In the genomic region with DNA sequence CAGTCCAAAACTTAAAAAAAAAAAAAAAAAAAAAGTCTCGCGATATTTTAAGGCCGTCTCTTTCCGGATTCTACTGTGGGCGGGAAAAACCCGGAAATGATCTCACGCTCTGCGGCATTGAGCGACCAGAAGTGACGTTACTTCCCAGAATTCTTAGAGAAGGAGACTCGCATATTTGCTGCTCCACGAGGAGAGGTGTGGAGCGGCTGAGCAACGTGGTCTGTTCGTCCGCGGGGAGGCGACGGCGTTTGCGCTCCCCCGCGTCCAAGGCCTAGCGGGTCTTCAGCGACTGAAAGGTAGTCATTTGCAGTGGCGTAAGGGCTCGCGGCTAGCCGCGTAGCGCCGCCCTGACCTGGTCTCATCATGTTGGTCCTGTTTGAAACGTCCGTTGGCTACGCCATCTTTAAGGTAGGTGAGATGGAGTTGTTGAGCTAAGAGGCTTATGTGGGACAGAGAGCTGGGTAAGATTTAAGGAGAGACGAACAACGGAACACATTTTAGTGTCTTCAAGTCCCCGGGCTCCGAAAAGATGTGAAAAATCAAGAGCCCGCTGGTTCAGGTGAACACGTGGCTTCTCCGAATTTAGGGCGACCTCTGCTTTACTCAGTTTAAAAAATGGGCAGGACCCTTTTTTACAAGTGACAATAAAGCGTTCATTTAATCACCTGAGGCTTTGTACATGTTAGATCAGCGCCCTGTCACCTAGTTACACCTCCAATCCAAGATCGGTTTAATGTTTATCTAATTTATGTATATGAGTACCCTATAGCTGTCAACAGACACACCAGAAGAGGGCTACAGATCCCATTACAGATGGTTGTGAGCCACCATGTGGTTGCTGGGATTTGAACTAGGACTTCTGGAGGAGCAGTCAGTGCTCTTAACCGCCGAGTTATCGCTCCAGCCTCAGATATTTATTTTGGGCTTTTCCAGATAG, we compare ENCODE assay signal across 8 mouse cellular contexts. TPM values are rescaled to one million over a fixed set of nuclear protein-coding genes. Genes with fewer than 3 reads are reported as not detected.
DNase-seq lines count a peak whose midpoint lies in the region; ATAC-seq and TF ChIP-seq lines count a peak whose summit lies in the region.

A gene (plus strand): TSS at position 153 of the 937 bp plus-strand sequence.

- peak; percentile 92 for TF ChIP-seq EP300 in lung, postnatal 0 days (IDR thresholded peaks at IDR 0.05)

- H3K9me3 ChIP-seq in hindbrain, embryonic 10.5 days, result no peaks in the 10 kb centered on the region
- H3K9me3 ChIP-seq in lung, postnatal 0 days (ENCODE audit: low read length), result no peaks in the 10 kb centered on the region

- TF ChIP-seq CTCF in lung, postnatal 0 days (IDR thresholded peaks at IDR 0.05), result 0 out of 2 replicates have a peak, but pooled peaks have one; percentile 19

- peak within 1 kb of the TSS; percentile 95 for H3K27ac ChIP-seq in hindbrain, embryonic 10.5 days
- peak within 1 kb of the TSS; percentile 73 for H3K27ac ChIP-seq in lung, postnatal 0 days (ENCODE audit: low read length)

- peak within 1 kb of the TSS; percentile 60 for H3K4me2 ChIP-seq in lung, postnatal 0 days (replicated peaks; ENCODE audit: low read depth, low read length)

- 0 out of 2 replicates have a peak, but pooled peaks cover 7% of the 10 kb centered on the region for H3K27me3 ChIP-seq in hindbrain, embryonic 10.5 days (ENCODE audit: insufficient read depth, poor library complexity, severe bottlenecking)
- H3K27me3 ChIP-seq in lung, postnatal 0 days (replicated peaks; ENCODE audit: insufficient read depth, low read length), result no peaks in the 10 kb centered on the region

- H3K36me3 ChIP-seq in hindbrain, embryonic 10.5 days, result peaks cover 30% of the 10 kb centered on the region
- H3K36me3 ChIP-seq in lung, postnatal 0 days (ENCODE audit: insufficient read depth, low read length), result peaks cover 3% of the 10 kb centered on the region; the same call in 1 of the 2 replicates

- peaks cover 22% of the 10 kb centered on the region for H3K4me1 ChIP-seq in hindbrain, embryonic 10.5 days (replicated peaks)
- H3K4me1 ChIP-seq in lung, postnatal 0 days (ENCODE audit: insufficient read depth, low read depth, low read length), result no peaks in the 10 kb centered on the region; the same call in 1 of the 2 replicates

- peak within 1 kb of the TSS; percentile 80 for H3K4me3 ChIP-seq in hindbrain, embryonic 10.5 days
- H3K4me3 ChIP-seq in lung, postnatal 0 days (ENCODE audit: low read depth, low read length), result peak within 1 kb of the TSS; percentile 43

- WGBS in hindbrain, embryonic 10.5 days, result under 1% methylated on average over 49 of the region's 49 CpGs
- WGBS in lung, postnatal 0 days, result under 1% methylated on average over 49 of the region's 49 CpGs

- DNase-seq in MN1 (ENCODE audit: low spot score), result peak; percentile 96
- peak; percentile 95 for DNase-seq in cerebellum, adult 9-10 months
- DNase-seq in hindbrain, embryonic 10.5 days (ENCODE audit: low spot score), result peak; percentile 91
- DNase-seq in layer of hippocampus, adult 9-11 months, result peak; percentile 95
- peak; percentile 99 for DNase-seq in lung, postnatal 0 days (ENCODE audit: low spot score)
- peak; percentile 71 for DNase-seq in ovary, postnatal 14 days (ENCODE audit: low spot score)
- peak; percentile 87 for DNase-seq in thymus, postnatal 14 days

- ATAC-seq in frontal cortex, adult (ENCODE audit: low TSS enrichment), result peak; percentile 100
- peak; percentile 99 for ATAC-seq in lung, postnatal 0 days

- peak within 1 kb of the TSS; percentile 19 for H3K9ac ChIP-seq in lung, postnatal 0 days (replicated peaks; ENCODE audit: low read depth)

RNA-seq across cellular contexts. Expression of the gene that starts here (rescaled TPM):
- polyA plus RNA-seq in hindbrain, embryonic 10.5 days (2016; fragmentation: Nextera tagmentation; extraction: Ambion mirVana), result 194 and 279 TPM in 2 replicates
- 55.9 and 66.4 TPM in 2 replicates for polyA plus RNA-seq in lung, postnatal 0 days (2015; fragmentation: Nextera tagmentation; extraction: Ambion mirVana)

Comparison
In these comparisons a context has a peak if more than half of its experiments do, and no peak if none do; other contexts are left out.
1. Peak in every context shown above with its lines: DNase-seq, ATAC-seq, H3K4me3 ChIP-seq and H3K27ac ChIP-seq.